Mouse (Mus musculus) olfactory bulb, adult 2 months (tissue): Measurements from ENCODE around the gene Etnk1.
"Not testable (repeated sequence)": the region's sequence is repeated elsewhere in the genome, so short reads cannot be mapped to it uniquely, and the experiment has no call there.

Experiments used
- CTCF ChIP-seq: fragments of 200-500 bp; IDR thresholded peaks from 2 replicates; pipeline ENCODE4 v1.5.1; 2012; ENCODE audit warnings: low read depth, mild to moderate bottlenecking, low read length, moderate library complexity; ENCODE audit not compliant: insufficient read depth
- POLR2A ChIP-seq: fragments of 200-500 bp; IDR thresholded peaks from 2 replicates; pipeline ENCODE4 v1.6.1; 2012; ENCODE audit warnings: mild to moderate bottlenecking, low read depth, low read length, moderate library complexity; ENCODE audit not compliant: insufficient read depth

DNA sequence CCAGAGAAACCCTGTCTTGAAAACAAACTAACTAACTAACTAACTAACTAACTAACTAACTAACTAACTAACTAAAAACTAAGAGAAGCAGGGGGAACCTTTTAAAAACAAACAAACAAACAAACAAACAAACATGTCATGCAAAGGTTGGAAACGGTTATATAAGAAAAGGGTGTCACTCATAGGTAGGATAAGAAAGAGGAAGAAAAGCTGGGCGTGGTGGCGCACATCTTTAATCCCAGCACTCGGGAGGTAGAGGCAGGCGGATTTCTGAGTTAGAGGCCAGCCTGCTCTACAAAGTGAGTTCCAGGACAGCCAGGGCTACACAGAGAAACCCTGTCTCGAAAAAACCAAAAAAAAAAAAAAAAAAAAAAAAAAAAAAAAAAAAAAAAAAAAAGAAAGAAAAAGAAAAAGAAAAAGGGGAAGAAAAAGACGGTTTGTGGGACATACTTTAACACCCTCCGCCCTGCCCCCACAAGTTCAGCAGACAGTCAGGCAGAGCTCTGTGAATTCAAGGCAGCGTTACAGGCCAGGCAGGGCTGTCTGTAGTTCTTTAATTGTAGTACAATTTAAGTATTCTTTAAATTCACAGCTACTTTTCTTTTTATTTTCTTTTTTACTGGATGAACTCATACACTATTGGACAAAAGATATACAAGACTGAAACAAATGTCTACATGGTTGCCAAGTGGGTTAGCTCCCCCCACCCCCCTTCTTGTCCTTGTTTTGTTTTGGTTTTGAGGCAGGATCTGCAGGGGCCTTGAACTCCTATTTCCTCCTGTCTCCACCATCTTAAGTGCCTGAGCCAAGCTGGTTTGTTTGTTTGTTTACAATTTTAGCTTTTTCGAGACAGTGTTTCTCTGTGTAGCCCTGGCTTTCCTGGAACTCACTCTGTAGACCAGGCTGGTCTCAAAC, 15.7 kb upstream of the Etnk1 start:
- TF ChIP-seq CTCF, POLR2A: not testable (repeated sequence)
